Mouse (Mus musculus): Measurements from ENCODE around the gene Foxk1.

Gene Foxk1

GRCm38 (mm10) chr5:142391691-142392090, 9.6 kb upstream of the Foxk1 start:
- DNase-seq: no peak

GRCm38 (mm10) chr5:142394602-142395252, 6.6 kb upstream of the Foxk1 start:
- DNase-seq: no peak

- DNase-seq: no peak
Observed at GRCm38 (mm10) chr5:142395909-142396308, 5.4 kb upstream of the Foxk1 start.

- DNase-seq: peak; percentile 46
Observed at GRCm38 (mm10) chr5:142400181-142400883, 965 bp upstream of the Foxk1 start.

GRCm38 (mm10) chr5:142401641-142402625, 636 bp downstream of the Foxk1 start:
- no peak for DNase-seq

GRCm38 (mm10) chr5:142403694-142404093, 2.4 kb downstream of the Foxk1 start:
- DNase-seq: no peak

- no peak for DNase-seq
Observed at GRCm38 (mm10) chr5:142404307-142404706, 3.0 kb downstream of the Foxk1 start.

- DNase-seq: no peak
Observed at GRCm38 (mm10) chr5:142405426-142405825, 4.1 kb downstream of the Foxk1 start.

- no peak for DNase-seq
Observed at GRCm38 (mm10) chr5:142406401-142406800, 5.1 kb downstream of the Foxk1 start.

GRCm38 (mm10) chr5:142406937-142407336, 5.6 kb downstream of the Foxk1 start:
- DNase-seq: peak; percentile 35

GRCm38 (mm10) chr5:142407381-142407780, 6.1 kb downstream of the Foxk1 start:
- DNase-seq: peak; percentile 5

GRCm38 (mm10) chr5:142409169-142409568, 7.9 kb downstream of the Foxk1 start:
- DNase-seq: no peak

GRCm38 (mm10) chr5:142410348-142410747, 9.1 kb downstream of the Foxk1 start:
- no peak for DNase-seq

- DNase-seq: no peak
Observed at GRCm38 (mm10) chr5:142412678-142413385, 11.5 kb downstream of the Foxk1 start.

GRCm38 (mm10) chr5:142413723-142414445, 12.6 kb downstream of the Foxk1 start:
- no peak for DNase-seq

- no peak for DNase-seq
Observed at GRCm38 (mm10) chr5:142415401-142415800, 14.1 kb downstream of the Foxk1 start.

GRCm38 (mm10) chr5:142416070-142416775, 14.9 kb downstream of the Foxk1 start:
- DNase-seq: no peak

GRCm38 (mm10) chr5:142417104-142417503, 15.8 kb downstream of the Foxk1 start:
- DNase-seq: no peak

- no peak for DNase-seq
Observed at GRCm38 (mm10) chr5:142417876-142418275, 16.6 kb downstream of the Foxk1 start.

- DNase-seq: no peak
Observed at GRCm38 (mm10) chr5:142418419-142418818, 17.1 kb downstream of the Foxk1 start.

- no peak for DNase-seq
Observed at GRCm38 (mm10) chr5:142420317-142420716, 19.0 kb downstream of the Foxk1 start.

Data from kidney, postnatal 10 days (tissue).